Comparison of ENCODE assay signal across 20 mouse cellular contexts in genomic region chr19:45529294-45529693, GRCm38 (mm10). TPM values are rescaled to one million over a fixed set of nuclear protein-coding genes. Genes with fewer than 3 reads are reported as not detected.
DNase-seq lines count a peak whose midpoint lies in the region; ATAC-seq and TF ChIP-seq lines count a peak whose summit lies in the region.
"Had no signal": no experiment of that assay in that cellular context is flagged by ENCODE, and none has a peak within 500 bp of the region (broad histone marks: within the 10 kb centered on the region; RNA-seq: fewer than 3 reads in every experiment).

No protein-coding gene starts in this region.

- peak overlapping the region; percentile 77 for H3K27ac ChIP-seq in heart, embryonic 13.5 days (replicated peaks)
- H3K27ac ChIP-seq in kidney, postnatal 0 days: no peak overlapping the region
- peak overlapping the region; percentile 56; the same call in 1 of the 2 replicates for H3K27ac ChIP-seq in lung, embryonic 16.5 days (ENCODE audit: low read length)
- H3K27ac ChIP-seq: embryonic facial prominence, embryonic 15.5 days; hindbrain, embryonic 13.5 days; left cerebral cortex, adult 2 months had no signal

- H3K9me3 ChIP-seq in heart, embryonic 13.5 days: no peaks in the 10 kb centered on the region
- no peaks in the 10 kb centered on the region for H3K9me3 ChIP-seq in kidney, postnatal 0 days (replicated peaks; ENCODE audit: low read length)
- no peaks in the 10 kb centered on the region for H3K9me3 ChIP-seq in lung, embryonic 16.5 days (ENCODE audit: control insufficient read depth, low read length)
- H3K9me3 ChIP-seq: embryonic facial prominence, embryonic 15.5 days; hindbrain, embryonic 13.5 days had no signal

- peaks cover 53% of the 10 kb centered on the region for H3K36me3 ChIP-seq in heart, embryonic 13.5 days
- H3K36me3 ChIP-seq in kidney, postnatal 0 days (ENCODE audit: insufficient read depth, low read length): peaks cover 23% of the 10 kb centered on the region
- H3K36me3 ChIP-seq in lung, embryonic 16.5 days (ENCODE audit: control insufficient read depth, insufficient read depth, low read length): peaks cover 9% of the 10 kb centered on the region; the same call in 1 of the 2 replicates

- no peak for DNase-seq in heart, postnatal 4 days
- DNase-seq in kidney, postnatal 0 days (ENCODE audit: low spot score): peak; percentile 58
- DNase-seq in kidney, adult 11 months: no peak
- no peak for DNase-seq in lung, adult 2 months
- DNase-seq in urinary bladder, postnatal 25 days (ENCODE audit: low spot score): no peak
- DNase-seq: cerebellum, adult 2 months; cerebellum, postnatal 36 days; kidney, postnatal 10 days; left cerebral cortex, postnatal 4 days; lung, postnatal 36 days; right cerebral cortex, postnatal 4 days; thymus, postnatal 36 days had no signal

- WGBS in heart, embryonic 13.5 days: 64% methylated on average over 5 of the region's 5 CpGs
- 60% methylated on average over 5 of the region's 5 CpGs for WGBS in kidney, postnatal 0 days
- 69% methylated on average over 5 of the region's 5 CpGs for WGBS in lung, embryonic 16.5 days
- WGBS in lung, adult 2 months: 70% methylated on average over 5 of the region's 5 CpGs

- H3K4me2 ChIP-seq in heart, embryonic 13.5 days: no peak overlapping the region
- no peak overlapping the region for H3K4me2 ChIP-seq in kidney, postnatal 0 days (ENCODE audit: low read length)
- no peak overlapping the region for H3K4me2 ChIP-seq in lung, embryonic 16.5 days (ENCODE audit: low read depth, low read length)
- H3K4me2 ChIP-seq: embryonic facial prominence, embryonic 15.5 days; hindbrain, embryonic 13.5 days had no signal

- ATAC-seq in heart, embryonic 13.5 days (ENCODE audit: extremely low read depth, insufficient number of reproducible peaks, low FRiP score, low TSS enrichment): no peak
- ATAC-seq in kidney, postnatal 0 days (replicated peaks; ENCODE audit: low FRiP score, low read depth): no peak; the same call in 1 of the 2 replicates
- ATAC-seq in lung, embryonic 16.5 days (ENCODE audit: low read depth): no peak
- ATAC-seq in monocyte, adult 5-6 weeks (replicated peaks; ENCODE audit: insufficient number of reproducible peaks, low FRiP score, low TSS enrichment, poor library complexity, severe bottlenecking): 0 out of 2 replicates have a peak, but pooled peaks have one; percentile 16
- ATAC-seq: forebrain, embryonic 16.5 days; midbrain, embryonic 16.5 days had no signal

- H3K27me3 ChIP-seq in heart, embryonic 13.5 days (replicated peaks): peaks cover 4% of the 10 kb centered on the region; the same call in 1 of the 2 replicates
- H3K27me3 ChIP-seq in kidney, postnatal 0 days (ENCODE audit: insufficient read depth, low read length): no peaks in the 10 kb centered on the region
- H3K27me3 ChIP-seq in lung, embryonic 16.5 days (ENCODE audit: control insufficient read depth, insufficient read depth, low read depth, low read length): no peaks in the 10 kb centered on the region
- H3K27me3 ChIP-seq: embryonic facial prominence, embryonic 15.5 days had no signal

- no peak overlapping the region for H3K4me3 ChIP-seq in heart, embryonic 13.5 days
- no peak overlapping the region for H3K4me3 ChIP-seq in kidney, postnatal 0 days (replicated peaks; ENCODE audit: low read depth, low read length)
- H3K4me3 ChIP-seq in lung, embryonic 16.5 days (ENCODE audit: low read length): no peak overlapping the region
- H3K4me3 ChIP-seq in lung, adult 2 months (replicated peaks; ENCODE audit: extremely low read depth, low read depth, low read length): no peak overlapping the region
- H3K4me3 ChIP-seq: embryonic facial prominence, embryonic 15.5 days; hindbrain, embryonic 13.5 days; left cerebral cortex, adult 2 months had no signal

- peaks cover 47% of the 10 kb centered on the region for H3K4me1 ChIP-seq in heart, embryonic 13.5 days
- no peaks in the 10 kb centered on the region for H3K4me1 ChIP-seq in kidney, postnatal 0 days (replicated peaks; ENCODE audit: insufficient read depth, low read length)
- H3K4me1 ChIP-seq in lung, embryonic 16.5 days (replicated peaks; ENCODE audit: control insufficient read depth, insufficient read depth, low read length): peaks cover 5% of the 10 kb centered on the region
- H3K4me1 ChIP-seq in lung, adult 2 months (ENCODE audit: control insufficient read depth, insufficient read depth, low read length): peaks cover 2% of the 10 kb centered on the region; the same call in 1 of the 2 replicates
- H3K4me1 ChIP-seq: embryonic facial prominence, embryonic 15.5 days had no signal

- peak overlapping the region; percentile 15 for H3K9ac ChIP-seq in heart, embryonic 13.5 days
- H3K9ac ChIP-seq in kidney, postnatal 0 days (ENCODE audit: low read depth, low read length): no peak overlapping the region
- no peak overlapping the region for H3K9ac ChIP-seq in lung, embryonic 16.5 days (ENCODE audit: low read length)
- H3K9ac ChIP-seq: embryonic facial prominence, embryonic 15.5 days; hindbrain, embryonic 13.5 days had no signal

- TF ChIP-seq POLR2A in lung, adult 2 months (IDR thresholded peaks at IDR 0.05; ENCODE audit: borderline replicate concordance, extremely low read depth, low read depth, low read length): no peak

- TF ChIP-seq CTCF in kidney, postnatal 0 days (IDR thresholded peaks at IDR 0.05; ENCODE audit: low read depth): no peak
- no peak for TF ChIP-seq CTCF in lung, adult 2 months (IDR thresholded peaks at IDR 0.05; ENCODE audit: insufficient read depth, low read length)

RNA-seq across cellular contexts. Expression of gene Poll, which starts 31.0 kb away (rescaled TPM):
- 13.2 and 15.6 TPM in 2 replicates for polyA plus RNA-seq in heart, embryonic 13.5 days (2015; fragmentation: Nextera tagmentation; extraction: Ambion mirVana)
- total RNA-seq in heart, postnatal 4 days (2021): 1 to 10 TPM; 8.1 to 8.5 TPM
- polyA plus RNA-seq in kidney, postnatal 0 days (2015; fragmentation: Nextera tagmentation; extraction: Ambion mirVana): 12.5 and 13.7 TPM in 2 replicates
- 17.4 and 18.7 TPM in 2 replicates for polyA plus RNA-seq in lung, embryonic 16.5 days (2015; fragmentation: Nextera tagmentation; extraction: Ambion mirVana)
- 9.1 and 10.6 TPM in 2 replicates for polyA plus RNA-seq in lung, adult 2 months (2012; rRNA removed)
- total RNA-seq in monocyte, adult 5-6 weeks (2017): 4.7 to 6.3 TPM (median 5.7 TPM) in 3 replicates

RNA-seq across cellular contexts. Expression of gene Gm17018, which starts 31.1 kb away (rescaled TPM):
- polyA plus RNA-seq in heart, embryonic 13.5 days (2015; fragmentation: Nextera tagmentation; extraction: Ambion mirVana): 27.7 and 31.1 TPM in 2 replicates
- total RNA-seq in heart, postnatal 4 days (2021): 10 to 100 TPM; 17.2 to 22.8 TPM
- 48.6 and 49.2 TPM in 2 replicates for polyA plus RNA-seq in kidney, postnatal 0 days (2015; fragmentation: Nextera tagmentation; extraction: Ambion mirVana)
- 55.0 and 60.5 TPM in 2 replicates for polyA plus RNA-seq in lung, embryonic 16.5 days (2015; fragmentation: Nextera tagmentation; extraction: Ambion mirVana)
- 6.6 and 7.5 TPM in 2 replicates for polyA plus RNA-seq in lung, adult 2 months (2012; rRNA removed)
- total RNA-seq in monocyte, adult 5-6 weeks (2017): 16.6 to 18.7 TPM (median 16.9 TPM) in 3 replicates
